Mouse (Mus musculus) intestine, embryonic 16.5 days (tissue): ENCODE data around the gene Ncoa3. TPM values are rescaled to one million over a fixed set of nuclear protein-coding genes. Genes with fewer than 3 reads are reported as not detected.
A peak's percentile ranks its signal among the peaks of the same experiment; 100 is the strongest.

ENCODE experiments used
- ATAC-seq: fragments of 200-750 bp; cut with Nextera tagmentation; 2 replicates; pipeline ENCODE4 v1.8.0; 2017; ENCODE audit warnings: moderate TSS enrichment, moderate library complexity
- H3K27ac ChIP-seq: fragments of 300-500 bp; sonication (generic); 2 replicates; pipeline ENCODE4 v1.5.1; 2014; ENCODE audit warnings: mild to moderate bottlenecking, low read length
- H3K27me3 ChIP-seq: fragments of 300-500 bp; sonication (generic); replicated peaks from 2 replicates; pipeline ENCODE4 v1.6.1; 2014; ENCODE audit warnings: low read length, control low read depth, mixed read lengths; ENCODE audit not compliant: control insufficient read depth, insufficient read depth
- H3K36me3 ChIP-seq: fragments of 300-500 bp; sonication (generic); 2 replicates; pipeline ENCODE4 v1.6.1; 2014; ENCODE audit warnings: low read length, control low read depth; ENCODE audit not compliant: control insufficient read depth, insufficient read depth
- H3K4me1 ChIP-seq: fragments of 300-500 bp; sonication (generic); 2 replicates; pipeline ENCODE4 v1.6.1; 2014; ENCODE audit warnings: low read length, control low read depth, mixed read lengths; ENCODE audit not compliant: control insufficient read depth, insufficient read depth
- H3K4me2 ChIP-seq: fragments of 300-500 bp; sonication (generic); 2 replicates; pipeline ENCODE4 v1.6.1; 2014; ENCODE audit warnings: low read depth, low read length, control low read depth
- H3K4me3 ChIP-seq: fragments of 300-500 bp; sonication (generic); 2 replicates; pipeline ENCODE4 v1.5.1; 2014; ENCODE audit warnings: mild to moderate bottlenecking, low read length
- H3K9ac ChIP-seq: fragments of 300-500 bp; sonication (generic); 2 replicates; pipeline ENCODE4 v1.6.1; 2014; ENCODE audit warnings: low read depth, low read length
- H3K9me3 ChIP-seq: fragments of 300-500 bp; sonication (generic); 2 replicates; pipeline ENCODE4 v1.6.1; 2016; ENCODE audit warnings: low read length, control low read depth; ENCODE audit not compliant: control insufficient read depth
- WGBS: fragments of 180-500 bp; shearing (Covaris S2); extraction: QIAGEN DNeasy Blood & Tissue Kit; methylation state at CpG from one replicate; pipeline ENCODE4 v1.1.7; 2014; 5-methylcytosine and 5-hydroxymethylcytosine counted together
- polyA plus RNA-seq: library from polyadenylated mRNA; unstranded; fragments of >200 nt; fragmentation: Nextera tagmentation; extraction: Ambion mirVana; gene quantifications from 2 replicates; pipeline ENCODE4 v1.2.1, GENCODE M21; 2015

Ncoa3 gene
- polyA plus RNA-seq, 1 experiment from 2014 or later, result 8.7 TPM

DNA sequence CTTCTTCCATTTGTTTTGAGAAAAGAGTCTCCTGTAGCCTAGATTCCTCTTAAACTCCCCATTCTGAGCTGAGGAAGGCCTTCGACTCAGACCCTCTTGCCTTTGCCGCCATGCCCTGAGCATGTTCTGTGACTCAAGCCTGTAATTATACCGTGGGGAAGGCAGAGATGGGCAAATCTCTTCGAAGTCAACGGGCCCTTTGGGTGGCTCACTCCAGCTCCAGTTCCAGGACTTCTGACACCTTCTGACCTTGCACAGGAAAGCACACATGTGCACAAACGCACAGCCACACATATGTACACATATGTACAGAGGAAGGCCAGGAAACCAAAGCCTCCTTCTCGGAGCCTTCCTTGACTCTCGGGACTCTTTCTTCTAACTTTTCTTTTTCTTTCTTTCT, 37.0 kb upstream of the Ncoa3 start:
- H3K4me2 ChIP-seq, result peak overlapping the region; percentile 52; the same call in 1 of the 2 replicates

DNA sequence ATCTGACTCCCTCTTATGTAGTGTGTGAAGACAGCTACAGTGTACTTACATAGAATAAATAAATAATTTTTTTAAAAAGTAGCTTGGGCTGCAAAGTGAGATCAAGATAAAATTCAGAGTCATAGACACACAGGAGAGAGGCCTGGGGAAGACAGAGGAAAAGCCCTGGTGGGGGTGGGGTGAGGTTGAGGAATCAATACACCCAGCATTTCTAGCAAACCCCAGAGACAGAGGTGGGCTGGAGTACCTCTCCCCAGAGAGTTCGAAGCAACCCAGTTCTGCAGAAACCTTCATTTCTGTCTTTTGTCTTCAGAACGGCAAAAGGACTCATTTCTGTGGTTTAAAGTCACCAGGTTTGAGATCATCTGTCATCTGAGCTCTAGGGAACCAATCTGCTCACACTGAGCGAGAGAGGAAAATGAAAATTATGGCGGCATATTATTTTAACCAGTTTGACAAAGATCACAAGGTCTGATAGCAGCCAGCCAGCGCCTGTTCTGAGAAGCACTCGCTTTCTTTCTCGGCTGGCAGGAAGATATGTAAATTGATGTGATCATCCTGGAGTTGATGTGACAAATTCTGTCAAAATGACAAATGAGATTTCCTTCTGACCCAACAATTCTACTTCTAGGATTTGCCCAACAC, 36.2 kb upstream of the Ncoa3 start:
- H3K9ac ChIP-seq, result no peak overlapping the region
- no peak overlapping the region for H3K27ac ChIP-seq
- no peak overlapping the region for H3K4me3 ChIP-seq
- whole genome bisulfite sequencing, result 68% methylated on average over 7 of the region's 7 CpGs
- no peaks in the 10 kb centered on the region for H3K9me3 ChIP-seq
- H3K36me3 ChIP-seq, result no peaks in the 10 kb centered on the region
- H3K27me3 ChIP-seq, result no peaks in the 10 kb centered on the region
- ATAC-seq, result no peak
- H3K4me2 ChIP-seq, result no peak overlapping the region
- peaks cover 13% of the 10 kb centered on the region for H3K4me1 ChIP-seq

More for the DNA sequence above, 37.0 kb upstream of the Ncoa3 start:
- no peak for ATAC-seq
- no peak overlapping the region for H3K4me3 ChIP-seq
- no peaks in the 10 kb centered on the region for H3K9me3 ChIP-seq
- no peaks in the 10 kb centered on the region for H3K36me3 ChIP-seq
- peak overlapping the region; percentile 64 for H3K27ac ChIP-seq
- no peak overlapping the region for H3K9ac ChIP-seq
- no peaks in the 10 kb centered on the region for H3K27me3 ChIP-seq
- peaks cover 13% of the 10 kb centered on the region for H3K4me1 ChIP-seq
- WGBS, result 79% methylated on average over 8 of the region's 8 CpGs

DNA sequence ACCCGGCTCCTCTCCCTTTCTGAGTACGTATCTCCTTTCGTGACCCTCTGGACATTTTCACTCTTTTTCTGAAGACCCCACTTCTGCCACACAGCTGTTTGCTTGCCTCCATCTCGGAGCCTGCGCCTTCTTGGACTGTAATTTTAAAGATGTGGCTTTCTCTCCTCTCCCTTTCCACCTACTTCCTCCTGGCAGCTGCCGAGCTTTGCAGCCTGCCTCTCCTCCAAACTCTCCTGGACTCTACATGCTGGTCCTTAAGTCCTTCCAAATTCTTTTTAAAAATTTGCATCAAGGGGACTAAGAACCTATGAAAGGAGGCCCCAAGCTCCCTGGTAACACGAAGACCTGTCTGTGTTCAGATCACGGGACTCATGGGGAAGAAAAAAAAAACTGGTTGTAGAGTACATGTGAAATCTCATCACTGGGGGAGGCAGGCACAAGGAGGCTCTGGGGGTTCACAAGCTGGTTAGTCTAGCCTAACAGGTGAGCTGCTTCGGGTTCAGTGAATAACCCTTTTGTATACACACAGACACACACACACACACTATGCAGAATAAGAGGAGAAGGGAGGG, 35.1 kb upstream of the Ncoa3 start:
- H3K4me3 ChIP-seq, result no peak overlapping the region
- H3K4me2 ChIP-seq, result no peak overlapping the region
- ATAC-seq, result no peak
- H3K9me3 ChIP-seq, result no peaks in the 10 kb centered on the region
- no peaks in the 10 kb centered on the region for H3K36me3 ChIP-seq
- H3K27ac ChIP-seq, result no peak overlapping the region
- no peak overlapping the region for H3K9ac ChIP-seq
- WGBS, result 60% methylated on average over 9 of the region's 9 CpGs
- no peaks in the 10 kb centered on the region for H3K27me3 ChIP-seq
- H3K4me1 ChIP-seq, result peaks cover 10% of the 10 kb centered on the region

DNA sequence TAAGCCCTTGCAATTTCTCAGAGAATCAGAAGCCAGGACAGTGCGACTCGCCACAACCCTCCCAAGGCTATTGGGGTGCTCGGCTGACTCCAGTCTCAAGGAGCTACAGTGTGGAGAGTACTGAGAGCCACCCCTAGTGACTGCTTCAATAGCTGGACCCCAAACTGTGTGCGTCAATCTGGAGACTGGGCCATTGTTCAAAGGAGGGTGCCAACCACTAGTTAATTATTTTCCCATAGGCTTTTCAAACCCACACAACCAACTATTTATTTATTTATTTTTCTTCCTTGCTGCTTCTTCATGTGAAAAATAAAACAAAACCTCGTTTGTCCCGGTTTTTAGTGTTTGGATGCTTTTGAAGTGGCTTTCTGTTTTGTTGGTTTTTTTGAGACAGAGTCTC, 33.9 kb upstream of the Ncoa3 start:
- no peak for ATAC-seq
- Histone ChIP-seq H3K27me3 (no peaks in the 10 kb centered on the region), H3K4me3 (no peak overlapping the region), H3K9me3 (no peaks in the 10 kb centered on the region), H3K4me2 (no peak overlapping the region), H3K27ac (no peak overlapping the region), H3K36me3 (no peaks in the 10 kb centered on the region), H3K4me1 (peaks cover 10% of the 10 kb centered on the region), H3K9ac (no peak overlapping the region)
- 77% methylated on average over 6 of the region's 6 CpGs for WGBS

DNA sequence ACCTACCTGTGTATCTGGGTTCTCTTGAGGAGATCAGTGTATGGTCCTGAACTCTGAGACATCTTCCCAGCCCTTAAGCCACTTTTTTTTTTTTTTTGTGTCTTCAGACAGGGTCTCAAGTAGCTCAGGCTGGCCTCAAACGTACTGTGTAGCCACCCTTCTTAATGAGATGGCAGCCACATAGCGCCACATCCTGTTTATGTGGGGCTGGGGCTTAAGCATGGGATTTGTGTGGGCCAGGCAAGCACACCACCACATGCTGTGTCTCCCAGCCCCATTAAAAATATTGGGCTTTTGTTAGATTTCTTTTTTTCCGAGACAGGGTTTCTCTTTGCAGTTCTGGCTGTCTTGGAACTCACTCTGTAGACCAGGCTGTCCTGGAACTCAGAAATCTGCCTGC, 31.7 kb upstream of the Ncoa3 start:
- Histone ChIP-seq H3K36me3 (no peaks in the 10 kb centered on the region), H3K9ac (no peak overlapping the region), H3K9me3 (no peaks in the 10 kb centered on the region), H3K4me1 (no peaks in the 10 kb centered on the region), H3K4me3 (no peak overlapping the region), H3K27me3 (no peaks in the 10 kb centered on the region), H3K27ac (no peak overlapping the region), H3K4me2 (no peak overlapping the region)
- no peak for ATAC-seq
- WGBS, result 81% methylated on average over 3 of the region's 3 CpGs

DNA sequence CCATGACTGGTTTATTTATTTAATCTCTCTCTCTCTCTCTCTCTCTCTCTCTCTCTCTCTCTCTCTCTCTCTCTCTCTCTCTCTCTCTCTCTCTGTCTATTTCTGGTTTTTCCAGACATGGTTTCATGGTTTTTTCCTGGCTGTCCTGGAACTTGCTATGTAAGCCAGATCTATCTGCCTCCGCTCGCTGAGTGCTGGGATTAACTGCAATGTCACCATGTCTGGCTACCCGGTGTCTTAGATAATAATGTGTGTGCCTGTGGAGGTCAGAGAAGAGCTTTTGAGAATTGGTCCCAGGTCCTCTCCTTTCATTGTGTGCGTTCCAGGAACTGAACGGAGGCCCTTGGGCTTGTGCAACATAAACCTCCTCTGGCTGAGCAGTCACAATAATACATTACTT, 29.6 kb upstream of the Ncoa3 start:
- Histone ChIP-seq H3K27me3 (no peaks in the 10 kb centered on the region), H3K9ac (no peak overlapping the region), H3K4me1 (peaks cover 3% of the 10 kb centered on the region), H3K27ac (no peak overlapping the region), H3K4me3 (no peak overlapping the region), H3K36me3 (no peaks in the 10 kb centered on the region), H3K9me3 (no peaks in the 10 kb centered on the region), H3K4me2 (no peak overlapping the region)
- WGBS, result 76% methylated on average over 5 of the region's 5 CpGs
- no peak for ATAC-seq

DNA sequence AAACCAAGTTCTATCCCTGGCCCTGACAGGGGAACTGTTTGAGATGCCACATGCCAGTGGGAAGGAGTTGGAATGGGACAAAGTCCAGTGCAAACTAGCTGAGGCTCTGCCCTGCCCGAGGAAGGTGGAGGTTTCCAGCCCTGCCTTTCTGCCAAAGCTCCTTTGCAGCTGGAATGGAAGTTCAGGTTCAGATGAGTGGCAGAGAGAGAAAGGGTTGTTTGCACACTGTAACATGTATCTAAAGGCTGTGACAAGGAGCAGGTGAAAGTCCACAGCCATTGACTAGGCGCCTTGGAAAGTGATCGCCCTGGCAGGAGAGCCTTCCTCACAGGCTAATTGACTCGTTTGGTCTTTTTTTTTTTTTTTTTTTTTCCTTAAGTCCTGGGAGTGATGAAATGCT, 28.3 kb upstream of the Ncoa3 start:
- WGBS, result 32% methylated on average over 4 of the region's 4 CpGs
- no peaks in the 10 kb centered on the region for H3K27me3 ChIP-seq
- ATAC-seq, result peak; percentile 80

DNA sequence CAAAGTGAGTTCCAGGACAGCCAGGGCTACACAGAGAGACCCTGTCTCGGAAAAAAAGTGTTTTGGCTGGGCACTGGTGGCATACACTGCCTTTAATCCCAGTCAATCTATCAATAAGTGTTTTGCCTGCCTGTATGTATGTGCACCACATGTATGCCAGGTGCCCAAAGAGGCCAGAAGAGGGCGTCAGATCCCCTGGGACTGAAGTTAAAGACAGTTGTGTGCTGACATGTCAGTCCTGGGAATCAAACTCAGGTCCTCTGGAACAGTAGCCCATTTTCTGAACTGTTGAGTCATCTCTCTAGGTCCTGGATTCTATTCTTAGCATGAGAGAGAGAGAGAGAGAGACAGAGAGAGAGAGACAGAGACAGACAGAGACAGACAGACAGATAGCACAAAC, 25.4 kb upstream of the Ncoa3 start:
- H3K4me1 ChIP-seq, result peaks cover 19% of the 10 kb centered on the region
- 95% methylated on average over 2 of the region's 2 CpGs for WGBS
- H3K27me3 ChIP-seq, result no peaks in the 10 kb centered on the region
- H3K9ac ChIP-seq, result no peak overlapping the region
- H3K9me3 ChIP-seq, result no peaks in the 10 kb centered on the region
- no peak overlapping the region for H3K4me3 ChIP-seq
- H3K27ac ChIP-seq, result no peak overlapping the region
- H3K36me3 ChIP-seq, result no peaks in the 10 kb centered on the region
- H3K4me2 ChIP-seq, result no peak overlapping the region
- no peak for ATAC-seq

More for the DNA sequence above, 28.3 kb upstream of the Ncoa3 start:
- Histone ChIP-seq H3K4me2 (0 out of 2 replicates have a peak overlapping the region, but pooled peaks have one; percentile 9), H3K9me3 (no peaks in the 10 kb centered on the region), H3K36me3 (no peaks in the 10 kb centered on the region), H3K4me3 (no peak overlapping the region), H3K27ac (peak overlapping the region; percentile 77), H3K9ac (no peak overlapping the region), H3K4me1 (peaks cover 15% of the 10 kb centered on the region)

DNA sequence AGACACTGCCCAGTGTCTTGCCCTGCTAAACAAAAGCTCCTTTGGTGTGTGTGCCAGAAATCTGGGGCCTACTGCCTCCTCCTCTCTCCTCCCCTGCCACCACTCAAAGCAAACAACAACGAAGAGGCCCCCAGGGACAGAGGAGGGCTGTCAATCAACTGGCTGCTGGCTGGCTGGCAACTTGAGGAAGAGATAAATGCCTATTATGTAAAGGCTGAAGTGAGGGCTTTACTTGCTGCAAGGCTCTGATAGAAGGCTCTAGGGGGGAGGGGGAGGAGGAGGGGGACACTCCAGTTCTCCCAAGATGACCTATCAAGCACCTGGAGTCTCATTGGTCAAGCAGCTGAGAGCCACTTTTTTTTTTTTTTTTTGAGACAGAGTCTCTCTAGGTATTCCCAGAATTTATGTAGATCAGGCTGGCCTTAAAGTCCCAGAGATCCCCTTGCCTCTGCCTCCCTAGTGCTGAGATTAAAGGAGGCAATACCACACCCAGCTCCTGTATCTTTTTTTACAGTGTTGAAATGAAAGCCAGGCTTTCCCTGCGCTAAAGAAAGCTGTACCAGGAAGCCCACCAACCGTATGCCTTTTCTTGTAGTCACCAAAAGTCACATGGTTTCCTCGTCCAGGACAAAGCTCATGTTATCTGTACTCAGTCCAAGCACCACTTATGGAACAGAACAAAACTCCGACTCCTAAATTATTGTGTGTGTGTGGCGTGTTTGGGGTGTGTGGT, 24.4 kb upstream of the Ncoa3 start:
- 54% methylated on average over 6 of the region's 6 CpGs for WGBS
- no peak overlapping the region for H3K4me2 ChIP-seq
- peaks cover 19% of the 10 kb centered on the region for H3K4me1 ChIP-seq
- ATAC-seq, result no peak
- no peaks in the 10 kb centered on the region for H3K27me3 ChIP-seq
- no peaks in the 10 kb centered on the region for H3K36me3 ChIP-seq
- no peaks in the 10 kb centered on the region for H3K9me3 ChIP-seq
- H3K9ac ChIP-seq, result no peak overlapping the region
- H3K4me3 ChIP-seq, result no peak overlapping the region
- H3K27ac ChIP-seq, result 0 out of 2 replicates have a peak overlapping the region, but pooled peaks have one; percentile 9
